Mouse (Mus musculus) testis, adult 2 months (tissue): Measurements from ENCODE around the gene Kng1. TPM values are rescaled to one million over a fixed set of nuclear protein-coding genes. Genes with fewer than 3 reads are reported as not detected.
A peak's percentile ranks its signal among the peaks of the same experiment; 100 is the strongest.
"Not testable (repeated sequence)": the region's sequence is repeated elsewhere in the genome, so short reads cannot be mapped to it uniquely, and the experiment has no call there.

Experiments
- H3K27ac ChIP-seq: fragments of 200-500 bp; 2 replicates; pipeline ENCODE4 v1.5.1; 2012; ENCODE audit warnings: low read depth, low read length; ENCODE audit not compliant: control insufficient read depth, insufficient read depth
- H3K27me3 ChIP-seq: fragments of 200-500 bp; 2 replicates; pipeline ENCODE4 v1.6.1; 2012; ENCODE audit warnings: mild to moderate bottlenecking, low read length, moderate library complexity; ENCODE audit not compliant: control insufficient read depth, insufficient read depth
- H3K36me3 ChIP-seq: fragments of 200-500 bp; 2 replicates; pipeline ENCODE4 v1.6.1; 2012; ENCODE audit warnings: mild to moderate bottlenecking, low read length; ENCODE audit not compliant: control insufficient read depth, insufficient read depth
- H3K4me1 ChIP-seq: fragments of 200-500 bp; 2 replicates; pipeline ENCODE4 v1.6.1; 2012; ENCODE audit warnings: low read length; ENCODE audit not compliant: control insufficient read depth, insufficient read depth
- H3K4me3 ChIP-seq: fragments of 200-500 bp; 2 replicates; pipeline ENCODE4 v1.5.1; 2012; ENCODE audit warnings: low read depth, mild to moderate bottlenecking, low read length, moderate library complexity, mixed read lengths; ENCODE audit not compliant: control insufficient read depth
- CTCF ChIP-seq: fragments of 200-500 bp; IDR thresholded peaks from 2 replicates; pipeline ENCODE4 v1.5.1; 2012; ENCODE audit warnings: low read depth, mild to moderate bottlenecking, inconsistent platforms, low read length, moderate library complexity; ENCODE audit not compliant: control insufficient read depth, insufficient read depth, insufficient replicate concordance
- POLR2A ChIP-seq: fragments of 200-500 bp; IDR thresholded peaks from 2 replicates; pipeline ENCODE4 v1.6.1; 2012; ENCODE audit warnings: low read depth, mild to moderate bottlenecking, inconsistent platforms, low read length, moderate library complexity; ENCODE audit not compliant: control insufficient read depth
- polyA plus RNA-seq: library from polyadenylated mRNA; depleted of rRNA; stranded (reverse); fragments of >200 nt; gene quantifications from 2 replicates; pipeline ENCODE4 v1.2.3, GENCODE M21; 2012

Kng1 gene
- polyA plus RNA-seq, 1 experiment, result not detected

- H3K27me3 ChIP-seq, H3K36me3 ChIP-seq, H3K27ac ChIP-seq, H3K4me3 ChIP-seq, H3K4me1 ChIP-seq: not testable (repeated sequence)
These were observed 33.7 kb downstream of the Kng1 start for GRCm38 (mm10) chr16:23091345-23091744.

GRCm38 (mm10) chr16:23093321-23093953 lies 35.8 kb downstream of the Kng1 start:
- Histone ChIP-seq H3K4me3 (no peak overlapping the region), H3K36me3 (no peaks in the 10 kb centered on the region), H3K27me3 (no peaks in the 10 kb centered on the region), H3K4me1 (no peaks in the 10 kb centered on the region), H3K27ac (no peak overlapping the region)
- no peak for TF ChIP-seq CTCF
- no peak for TF ChIP-seq POLR2A

- H3K36me3 ChIP-seq, result no peaks in the 10 kb centered on the region
- no peaks in the 10 kb centered on the region; the same call in 1 of the 2 replicates for H3K4me1 ChIP-seq
- H3K27me3 ChIP-seq, result no peaks in the 10 kb centered on the region
- H3K27ac ChIP-seq, result no peak overlapping the region
- H3K4me3 ChIP-seq, result no peak overlapping the region
- TF ChIP-seq CTCF (no peak), POLR2A (no peak)
These were observed 36.5 kb downstream of the Kng1 start for GRCm38 (mm10) chr16:23094136-23094535.

DNA sequence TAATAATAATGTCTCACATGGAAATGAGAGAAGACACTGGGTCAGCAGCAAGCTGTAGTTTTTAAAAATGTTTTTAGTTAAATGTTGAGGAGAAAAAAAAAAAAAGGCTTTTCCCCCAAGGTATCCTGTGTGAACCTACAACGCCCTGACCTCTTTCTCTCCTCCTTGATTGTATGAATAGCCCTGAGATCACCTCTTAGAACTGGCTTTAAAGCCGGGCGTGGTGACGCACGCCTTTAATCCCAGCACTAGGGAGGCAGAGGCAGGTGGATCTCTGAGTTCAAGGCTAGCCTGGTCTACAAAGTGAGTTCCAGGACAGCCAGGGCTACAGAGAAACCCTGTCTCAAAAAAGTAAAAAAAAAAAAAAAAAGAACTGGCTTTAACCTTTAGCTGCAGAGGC lies 37.9 kb downstream of the Kng1 start:
- H3K4me3 ChIP-seq, H3K27ac ChIP-seq, H3K27me3 ChIP-seq, H3K36me3 ChIP-seq: not testable (repeated sequence)
- H3K4me1 ChIP-seq, result peaks cover 10% of the 10 kb centered on the region

DNA sequence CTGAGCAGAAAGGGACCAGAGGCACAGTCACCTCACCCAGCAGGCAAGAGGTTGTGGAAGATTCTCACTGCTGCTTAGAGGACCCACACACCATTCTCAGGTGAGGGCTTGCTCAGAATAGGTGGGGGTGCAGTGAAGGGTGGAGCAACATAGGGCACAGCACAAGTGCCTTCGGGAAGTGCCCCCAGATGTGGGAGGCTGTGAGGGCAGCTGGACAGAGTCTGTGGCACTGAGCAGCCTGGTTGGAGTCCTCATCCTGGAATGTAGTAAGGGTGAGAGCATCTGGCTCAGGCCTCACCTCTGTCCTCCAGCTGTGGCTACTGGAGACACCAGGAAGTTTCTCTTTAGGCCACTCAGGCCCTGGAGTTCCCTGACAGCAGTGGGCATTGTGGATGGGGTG lies 39.2 kb downstream of the Kng1 start:
- peaks cover 12% of the 10 kb centered on the region for H3K4me1 ChIP-seq
- not testable (repeated sequence) for H3K4me3 ChIP-seq, H3K27ac ChIP-seq, H3K36me3 ChIP-seq, H3K27me3 ChIP-seq

- peaks cover 12% of the 10 kb centered on the region for H3K4me1 ChIP-seq
- H3K27ac ChIP-seq, H3K36me3 ChIP-seq, H3K4me3 ChIP-seq, H3K27me3 ChIP-seq: not testable (repeated sequence)
These were observed 39.8 kb downstream of the Kng1 start for GRCm38 (mm10) chr16:23097290-23098104.

GRCm38 (mm10) chr16:23098105-23098452 lies 40.4 kb downstream of the Kng1 start:
- not testable (repeated sequence) for H3K27me3 ChIP-seq, H3K27ac ChIP-seq

DNA sequence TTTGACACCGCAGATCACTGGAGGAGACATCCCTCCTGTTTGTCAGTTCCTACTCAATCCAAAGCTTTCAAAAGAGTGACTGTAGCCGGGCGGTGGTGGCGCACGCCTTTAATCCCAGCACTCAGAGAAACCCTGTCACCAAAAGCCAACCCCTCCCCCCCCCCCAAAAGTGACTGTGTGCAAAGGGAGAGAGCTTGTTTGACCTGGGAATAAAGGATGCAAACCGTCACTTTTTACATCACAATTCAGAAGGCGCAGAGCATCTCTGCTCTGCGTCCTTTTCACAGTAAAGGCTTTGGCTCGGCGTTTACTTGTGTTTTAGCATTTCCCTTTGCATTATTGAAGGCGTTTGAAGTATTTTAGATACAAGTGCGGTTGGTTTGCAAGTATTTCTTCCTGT lies 42.0 kb downstream of the Kng1 start:
- TF ChIP-seq POLR2A (no peak), CTCF (no peak)
- Histone ChIP-seq H3K27me3 (peaks cover 3% of the 10 kb centered on the region; the same call in 1 of the 2 replicates), H3K27ac (no peak overlapping the region)

More at GRCm38 (mm10) chr16:23098105-23098452, 40.4 kb downstream of the Kng1 start:
- H3K4me3 ChIP-seq, H3K36me3 ChIP-seq: not testable (repeated sequence)
- peaks cover 12% of the 10 kb centered on the region for H3K4me1 ChIP-seq

More for the DNA sequence above, 42.0 kb downstream of the Kng1 start:
- H3K36me3 ChIP-seq, result no peaks in the 10 kb centered on the region
- peak overlapping the region; percentile 91 for H3K4me3 ChIP-seq
- H3K4me1 ChIP-seq, result peaks cover 12% of the 10 kb centered on the region
